In genomic region chr2:145517346-145517745, GRCm38 (mm10) we compare ENCODE assay signal across 8 mouse cellular contexts.
DNase-seq lines count a peak whose midpoint lies in the region; ATAC-seq and TF ChIP-seq lines count a peak whose summit lies in the region.

No protein-coding gene starts in this region.

- peaks cover 10% of the 10 kb centered on the region; the same call in 1 of the 2 replicates for H3K4me1 ChIP-seq in forebrain, embryonic 14.5 days (ENCODE audit: control insufficient read depth, insufficient read depth, low read length)
- no peaks in the 10 kb centered on the region for H3K4me1 ChIP-seq in lung, embryonic 16.5 days (replicated peaks; ENCODE audit: control insufficient read depth, insufficient read depth, low read length)

- H3K9ac ChIP-seq in forebrain, embryonic 14.5 days (ENCODE audit: low read length): no peak overlapping the region
- H3K9ac ChIP-seq in lung, embryonic 16.5 days (ENCODE audit: low read length): no peak overlapping the region

- WGBS in forebrain, embryonic 14.5 days: 46% methylated on average over 9 of the region's 9 CpGs
- WGBS in lung, embryonic 16.5 days: 43% methylated on average over 9 of the region's 9 CpGs

- no peak overlapping the region for H3K4me2 ChIP-seq in forebrain, embryonic 14.5 days (ENCODE audit: low read length)
- H3K4me2 ChIP-seq in lung, embryonic 16.5 days (ENCODE audit: low read depth, low read length): no peak overlapping the region

- in situ Hi-C loops in Patski (cut with MboI; ENCODE audit: low pct_unique_long_range_greater_than_20kb): loop anchor here (5.0 to 10.0 kb wide), 4 partner anchors 70 to 880 kb away; partner anchors contain the start of gene Slc24a3

- no peaks in the 10 kb centered on the region for H3K9me3 ChIP-seq in forebrain, embryonic 14.5 days (replicated peaks; ENCODE audit: control insufficient read depth, low read length)
- no peaks in the 10 kb centered on the region for H3K9me3 ChIP-seq in lung, embryonic 16.5 days (ENCODE audit: control insufficient read depth, low read length)

- no peak overlapping the region for H3K27ac ChIP-seq in forebrain, embryonic 14.5 days (ENCODE audit: low read depth, low read length)
- H3K27ac ChIP-seq in layer of hippocampus, adult 2 months: no peak overlapping the region
- H3K27ac ChIP-seq in lung, embryonic 16.5 days (ENCODE audit: low read length): no peak overlapping the region

- H3K27me3 ChIP-seq in Patski: no peaks in the 10 kb centered on the region
- H3K27me3 ChIP-seq in forebrain, embryonic 14.5 days (replicated peaks; ENCODE audit: control insufficient read depth, insufficient read depth, low read length): no peaks in the 10 kb centered on the region
- H3K27me3 ChIP-seq in lung, embryonic 16.5 days (ENCODE audit: control insufficient read depth, insufficient read depth, low read depth, low read length): peaks cover 3% of the 10 kb centered on the region; the same call in 1 of the 2 replicates

- POLR2A ChIA-PET in Patski (lab: Charles Lee): interaction anchor here (0.7 kb wide), 1 partner anchor 841 kb away, joined by 3 read pairs; no protein-coding TSS in a partner anchor

- CTCF ChIA-PET in Patski (lab: Charles Lee): interaction anchor here (0.9 to 4.1 kb wide), 9 partner anchors 16 to 357 kb away, joined by 3 to 18 read pairs (median 4); no protein-coding TSS in a partner anchor

- no peaks in the 10 kb centered on the region for H3K36me3 ChIP-seq in forebrain, embryonic 14.5 days (ENCODE audit: control insufficient read depth, insufficient read depth, low read length)
- no peaks in the 10 kb centered on the region for H3K36me3 ChIP-seq in lung, embryonic 16.5 days (ENCODE audit: control insufficient read depth, insufficient read depth, low read length)

- TF ChIP-seq CTCF in Patski (IDR thresholded peaks at IDR 0.05): peak; percentile 98
- peak; percentile 100 for TF ChIP-seq CTCF in layer of hippocampus, adult 2 months (conservative IDR thresholded peaks at IDR 0.05)

- DNase-seq in Patski (ENCODE audit: low read depth, low spot score): no peak
- DNase-seq in forebrain, embryonic 14.5 days (ENCODE audit: low spot score): peak; percentile 75
- DNase-seq in heart, postnatal 4 days: peak; percentile 81
- peak; percentile 79 to 83 for DNase-seq in layer of hippocampus, adult 2 months (ENCODE audit: low spot score in 2 of 2)
- peak; percentile 64 for DNase-seq in retina, postnatal 7 days (ENCODE audit: low read depth, low spot score)
- no peak for DNase-seq in natural killer cell, adult 2 months (ENCODE audit: low spot score in 2 of 2)

- ATAC-seq in Patski: peak; percentile 65
- ATAC-seq in cerebellum, adult (ENCODE audit: insufficient number of reproducible peaks, low FRiP score, low TSS enrichment): peak; percentile 58
- peak; percentile 61 for ATAC-seq in forebrain, embryonic 14.5 days
- peak; percentile 38; the same call in 1 of the 2 replicates for ATAC-seq in lung, embryonic 16.5 days (ENCODE audit: low read depth)

- no peak overlapping the region for H3K4me3 ChIP-seq in forebrain, embryonic 14.5 days (ENCODE audit: low read depth, low read length)
- H3K4me3 ChIP-seq in layer of hippocampus, adult 2 months: no peak overlapping the region
- no peak overlapping the region for H3K4me3 ChIP-seq in lung, embryonic 16.5 days (ENCODE audit: low read length)

Comparison
In these comparisons a context has a peak if more than half of its experiments do, and no peak if none do; other contexts are left out.
1. DNase-seq: peak in forebrain, embryonic 14.5 days (single experiment), heart, postnatal 4 days (single experiment), layer of hippocampus, adult 2 months (2 of 2) and retina, postnatal 7 days (single experiment); none in Patski (single experiment) and natural killer cell, adult 2 months (0 of 2).
2. Peak in every context shown above with its lines, with median percentiles within 50 percentile points of each other: ATAC-seq.